ENCODE assay signal across 8 mouse cellular contexts in the genomic region with DNA sequence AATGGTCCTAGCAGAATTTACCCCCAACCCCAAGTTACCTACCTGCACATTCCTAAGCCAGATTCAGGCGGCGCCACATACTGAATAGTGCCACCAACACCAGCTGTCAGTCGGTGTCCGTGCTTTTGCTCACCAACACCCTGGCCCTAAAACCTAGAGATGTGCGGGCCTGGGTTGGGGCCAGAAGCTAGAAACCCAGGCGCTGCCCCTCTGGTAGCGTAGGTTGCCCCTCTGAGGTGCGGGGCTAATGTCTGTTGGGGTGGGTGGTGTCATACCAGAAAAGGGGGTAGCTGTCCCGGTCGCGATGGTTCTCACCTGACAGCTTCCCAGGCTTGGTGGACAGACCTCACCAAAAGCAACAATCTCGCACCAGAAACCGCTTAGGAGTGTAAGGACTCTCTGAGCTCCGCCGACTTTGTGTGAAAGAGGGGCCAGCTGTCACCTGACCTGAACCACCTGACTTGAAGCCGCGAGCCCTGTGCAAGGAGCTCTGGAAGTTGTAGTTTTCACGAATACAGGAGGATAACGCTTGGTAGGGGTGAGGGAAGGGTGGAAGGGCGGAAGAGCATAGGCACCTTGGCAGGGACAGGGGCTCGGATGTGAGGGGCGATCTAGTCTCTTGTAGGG. TPM values are rescaled to one million over a fixed set of nuclear protein-coding genes. Genes with fewer than 3 reads are reported as not detected.
DNase-seq lines count a peak whose midpoint lies in the region; ATAC-seq and TF ChIP-seq lines count a peak whose summit lies in the region.

Gene Ctns, minus strand, starts transcription at position 440 of the 627 bp plus-strand sequence.

- 0 out of 2 replicates have a peak, but pooled peaks cover 3% of the 10 kb centered on the region for H3K36me3 ChIP-seq in small intestine, adult 2 months (ENCODE audit: control insufficient read depth, insufficient read depth, low read length)

- under 1% methylated on average over 22 of the region's 22 CpGs for WGBS in small intestine, adult 2 months

- intact Hi-C loops in left cerebral cortex, postnatal 10 days (cut with DNase I) = no loop called here

- DNase-seq in ovary, adult 18-20 months (ENCODE audit: low spot score) = peak; percentile 77
- no peak for DNase-seq in ovary, postnatal 10 days (ENCODE audit: low spot score)
- peak; percentile 93 for DNase-seq in cerebellum, adult 9-10 months
- peak; percentile 81 to 85 for DNase-seq in frontal cortex, postnatal 14 days (ENCODE audit: low spot score in 2 of 2)
- peak; percentile 87 to 88 for DNase-seq in left cerebral cortex, postnatal 10 days (ENCODE audit: extremely low spot score in 1 of 2, low spot score in 2 of 2)

- peak; percentile 51 for TF ChIP-seq POLR2A in small intestine, adult 2 months (IDR thresholded peaks at IDR 0.05; ENCODE audit: low read depth, low read length)

- TF ChIP-seq CTCF in small intestine, adult 2 months (IDR thresholded peaks at IDR 0.05; ENCODE audit: extremely low read depth, insufficient read length, insufficient replicate concordance, low read depth, low read length) = no peak

- no peaks in the 10 kb centered on the region for H3K27me3 ChIP-seq in small intestine, adult 2 months (ENCODE audit: control insufficient read depth, insufficient read depth, low read length)

- peak within 1 kb of the TSS; percentile 92 for H3K27ac ChIP-seq in small intestine, adult 2 months (ENCODE audit: insufficient read depth, low read depth, low read length)

- peaks cover 4% of the 10 kb centered on the region; the same call in 1 of the 2 replicates for H3K4me1 ChIP-seq in small intestine, adult 2 months (ENCODE audit: control insufficient read depth, insufficient read depth, insufficient read length, low read length)

- ATAC-seq in inflammation-experienced regulatory T-cells, adult 6 months = peak; percentile 88
- ATAC-seq in megakaryocyte, adult 5-6 weeks (ENCODE audit: poor library complexity, severe bottlenecking) = peak; percentile 88

- H3K4me3 ChIP-seq in small intestine, adult 2 months (ENCODE audit: low read depth, low read length) = peak within 1 kb of the TSS; percentile 85

RNA-seq across cellular contexts. Expression of gene Ctns, which starts in this region (rescaled TPM):
- polyA plus RNA-seq in inflammation-experienced regulatory T-cells, adult 6 months (2017; shearing (Covaris generic)) = 10 to 100 TPM in 2 of 3 experiments, 1 to 10 TPM in 1; 7.4 to 11.4 (median 11.3) TPM
- total RNA-seq in left cerebral cortex, postnatal 10 days (2021) = 10 to 100 TPM; 17.6 to 18.2 TPM
- total RNA-seq in megakaryocyte, adult 5-6 weeks (2015) = 18.4 and 19.3 TPM in 2 replicates
- 21.0 and 23.3 TPM in 2 replicates for total RNA-seq in megakaryocyte, adult 5-6 weeks (2017)
- 7.1 and 16.4 TPM in 2 replicates for polyA plus RNA-seq in small intestine, adult 2 months (2012; rRNA removed)
